Mouse (Mus musculus): Measurements from ENCODE around the gene Cyp11a1. TPM values are rescaled to one million over a fixed set of nuclear protein-coding genes. Genes with fewer than 3 reads are reported as not detected.

Gene Cyp11a1
- 4.2 and 5.4 TPM in 2 replicates for polyA plus RNA-seq (2015; fragmentation: Nextera tagmentation; extraction: Ambion mirVana)

GRCm38 (mm10) chr9:58005753-58006461 lies at the start of gene Cyp11a1:
Gene Cyp11a1, plus strand, starts transcription at chr9:58006411.
- Histone ChIP-seq H3K4me2 (no peak within 1 kb of the TSS), H3K27me3 (replicated peaks) (no peaks in the 10 kb centered on the region)
- WGBS, result 78% methylated on average over 16 of the region's 16 CpGs

GRCm38 (mm10) chr9:57956838-57957236 lies 49.4 kb upstream of the Cyp11a1 start:
- no peaks in the 10 kb centered on the region for H3K36me3 ChIP-seq
- H3K9me3 ChIP-seq, result no peaks in the 10 kb centered on the region
- H3K4me3 ChIP-seq (replicated peaks), result no peak overlapping the region
- WGBS, result 61% methylated on average over 5 of the region's 5 CpGs
- no peak; the same call in none of the 2 replicates for ATAC-seq (ENCODE audit: insufficient read depth, low FRiP score, low read depth)
- H3K27ac ChIP-seq, result peak overlapping the region; percentile 23; the same call in 1 of the 2 replicates
- H3K9ac ChIP-seq, result no peak overlapping the region
- H3K4me2 ChIP-seq, result no peak overlapping the region
- H3K27me3 ChIP-seq (replicated peaks), result no peaks in the 10 kb centered on the region
- peaks cover 5% of the 10 kb centered on the region; the same call in 1 of the 2 replicates for H3K4me1 ChIP-seq

More at GRCm38 (mm10) chr9:58005753-58006461, at the start of gene Cyp11a1:
- 0 out of 2 replicates have a peak, but pooled peaks cover 4% of the 10 kb centered on the region for H3K4me1 ChIP-seq
- H3K9ac ChIP-seq, result no peak within 1 kb of the TSS
- no peak for ATAC-seq (ENCODE audit: insufficient read depth, low FRiP score, low read depth)
- no peaks in the 10 kb centered on the region for H3K9me3 ChIP-seq
- H3K4me3 ChIP-seq (replicated peaks), result no peak within 1 kb of the TSS
- no peak within 1 kb of the TSS for H3K27ac ChIP-seq
- H3K36me3 ChIP-seq, result no peaks in the 10 kb centered on the region

GRCm38 (mm10) chr9:57958615-57959014 lies 47.6 kb upstream of the Cyp11a1 start:
- ATAC-seq (ENCODE audit: insufficient read depth, low FRiP score, low read depth), result no peak
- WGBS, result 87% methylated on average over 1 of the region's 1 CpGs
- Histone ChIP-seq H3K4me2 (no peak overlapping the region), H3K9ac (no peak overlapping the region), H3K4me1 (peaks cover 5% of the 10 kb centered on the region; the same call in 1 of the 2 replicates), H3K27ac (no peak overlapping the region), H3K36me3 (no peaks in the 10 kb centered on the region), H3K27me3 (replicated peaks) (no peaks in the 10 kb centered on the region), H3K4me3 (replicated peaks) (no peak overlapping the region), H3K9me3 (no peaks in the 10 kb centered on the region)

GRCm38 (mm10) chr9:57959399-57959798 lies 46.8 kb upstream of the Cyp11a1 start:
- H3K9me3 ChIP-seq, result no peaks in the 10 kb centered on the region
- WGBS, result 51% methylated on average over 10 of the region's 10 CpGs
- ATAC-seq (ENCODE audit: insufficient read depth, low FRiP score, low read depth), result no peak
- H3K4me1 ChIP-seq, result peaks cover 5% of the 10 kb centered on the region; the same call in 1 of the 2 replicates
- no peak overlapping the region for H3K27ac ChIP-seq
- no peak overlapping the region for H3K4me2 ChIP-seq
- H3K9ac ChIP-seq, result no peak overlapping the region
- H3K36me3 ChIP-seq, result no peaks in the 10 kb centered on the region
- no peak overlapping the region for H3K4me3 ChIP-seq (replicated peaks)
- H3K27me3 ChIP-seq (replicated peaks), result no peaks in the 10 kb centered on the region

- Histone ChIP-seq H3K4me2 (no peak overlapping the region), H3K9me3 (no peaks in the 10 kb centered on the region), H3K4me3 (replicated peaks) (no peak overlapping the region), H3K27ac (no peak overlapping the region), H3K27me3 (replicated peaks) (no peaks in the 10 kb centered on the region), H3K9ac (no peak overlapping the region), H3K36me3 (no peaks in the 10 kb centered on the region), H3K4me1 (peaks cover 5% of the 10 kb centered on the region; the same call in 1 of the 2 replicates)
- no peak for ATAC-seq (ENCODE audit: insufficient read depth, low FRiP score, low read depth)
- WGBS, result 76% methylated on average over 17 of the region's 17 CpGs
These were observed 46.0 kb upstream of the Cyp11a1 start for GRCm38 (mm10) chr9:57959886-57960866.

GRCm38 (mm10) chr9:57961226-57961625 lies 45.0 kb upstream of the Cyp11a1 start:
- WGBS, result 83% methylated on average over 15 of the region's 15 CpGs

GRCm38 (mm10) chr9:57961863-57962778 lies 44.1 kb upstream of the Cyp11a1 start:
- H3K9me3 ChIP-seq, result no peaks in the 10 kb centered on the region
- no peak overlapping the region for H3K4me3 ChIP-seq (replicated peaks)
- H3K27me3 ChIP-seq (replicated peaks), result no peaks in the 10 kb centered on the region
- 52% methylated on average over 17 of the region's 17 CpGs for WGBS
- peaks cover 5% of the 10 kb centered on the region; the same call in 1 of the 2 replicates for H3K4me1 ChIP-seq
- no peak overlapping the region for H3K4me2 ChIP-seq
- H3K9ac ChIP-seq, result no peak overlapping the region
- ATAC-seq (ENCODE audit: insufficient read depth, low FRiP score, low read depth), result no peak
- no peaks in the 10 kb centered on the region for H3K36me3 ChIP-seq
- no peak overlapping the region for H3K27ac ChIP-seq

More at GRCm38 (mm10) chr9:57961226-57961625, 45.0 kb upstream of the Cyp11a1 start:
- no peaks in the 10 kb centered on the region for H3K9me3 ChIP-seq
- no peaks in the 10 kb centered on the region for H3K36me3 ChIP-seq
- no peak overlapping the region for H3K9ac ChIP-seq
- no peaks in the 10 kb centered on the region for H3K27me3 ChIP-seq (replicated peaks)
- ATAC-seq (ENCODE audit: insufficient read depth, low FRiP score, low read depth), result no peak
- peaks cover 5% of the 10 kb centered on the region; the same call in 1 of the 2 replicates for H3K4me1 ChIP-seq
- no peak overlapping the region for H3K27ac ChIP-seq
- H3K4me2 ChIP-seq, result no peak overlapping the region
- no peak overlapping the region for H3K4me3 ChIP-seq (replicated peaks)

GRCm38 (mm10) chr9:57963249-57963997 lies 42.8 kb upstream of the Cyp11a1 start:
- 85% methylated on average over 4 of the region's 4 CpGs for WGBS

GRCm38 (mm10) chr9:57963998-57964395 lies 42.2 kb upstream of the Cyp11a1 start:
- Histone ChIP-seq H3K27me3 (replicated peaks) (no peaks in the 10 kb centered on the region), H3K27ac (no peak overlapping the region), H3K9me3 (no peaks in the 10 kb centered on the region), H3K4me1 (peaks cover 5% of the 10 kb centered on the region; the same call in 1 of the 2 replicates), H3K4me2 (no peak overlapping the region), H3K4me3 (replicated peaks) (no peak overlapping the region), H3K9ac (no peak overlapping the region), H3K36me3 (no peaks in the 10 kb centered on the region)
- ATAC-seq (ENCODE audit: insufficient read depth, low FRiP score, low read depth), result no peak
- WGBS, result 77% methylated on average over 5 of the region's 5 CpGs

More at GRCm38 (mm10) chr9:57963249-57963997, 42.8 kb upstream of the Cyp11a1 start:
- H3K27me3 ChIP-seq (replicated peaks), result no peaks in the 10 kb centered on the region
- no peak overlapping the region for H3K9ac ChIP-seq
- no peaks in the 10 kb centered on the region for H3K9me3 ChIP-seq
- no peak overlapping the region for H3K4me2 ChIP-seq
- H3K27ac ChIP-seq, result no peak overlapping the region
- no peaks in the 10 kb centered on the region for H3K36me3 ChIP-seq
- H3K4me1 ChIP-seq, result peaks cover 5% of the 10 kb centered on the region; the same call in 1 of the 2 replicates
- ATAC-seq (ENCODE audit: insufficient read depth, low FRiP score, low read depth), result no peak
- H3K4me3 ChIP-seq (replicated peaks), result no peak overlapping the region

GRCm38 (mm10) chr9:57964528-57965250 lies 41.5 kb upstream of the Cyp11a1 start:
- H3K4me2 ChIP-seq, result no peak overlapping the region
- H3K4me3 ChIP-seq (replicated peaks), result no peak overlapping the region
- H3K27me3 ChIP-seq (replicated peaks), result no peaks in the 10 kb centered on the region
- no peaks in the 10 kb centered on the region for H3K9me3 ChIP-seq
- no peak for ATAC-seq (ENCODE audit: insufficient read depth, low FRiP score, low read depth)
- H3K27ac ChIP-seq, result peak overlapping the region; percentile 40; the same call in 1 of the 2 replicates
- H3K36me3 ChIP-seq, result no peaks in the 10 kb centered on the region
- no peak overlapping the region for H3K9ac ChIP-seq
- 71% methylated on average over 6 of the region's 6 CpGs for WGBS
- H3K4me1 ChIP-seq, result peaks cover 5% of the 10 kb centered on the region; the same call in 1 of the 2 replicates

All from stomach, embryonic 15.5 days (tissue).